Mouse (Mus musculus) T-helper 17 cell (primary cell): Measurements from ENCODE around the gene Slc25a16.

ENCODE experiments used
- in situ Hi-C, 2 experiments: fragments of 300-600 bp; cut with MboI, MseI; formaldehyde crosslinking; loops; 1 replicate in 1 of 2; 2 replicates in 1 of 2; pipeline ENCODE4 v1.15.1; 2025; ENCODE audit warnings: high pct_unique_total_duplicates in 2 of 2

The Slc25a16 gene

DNA sequence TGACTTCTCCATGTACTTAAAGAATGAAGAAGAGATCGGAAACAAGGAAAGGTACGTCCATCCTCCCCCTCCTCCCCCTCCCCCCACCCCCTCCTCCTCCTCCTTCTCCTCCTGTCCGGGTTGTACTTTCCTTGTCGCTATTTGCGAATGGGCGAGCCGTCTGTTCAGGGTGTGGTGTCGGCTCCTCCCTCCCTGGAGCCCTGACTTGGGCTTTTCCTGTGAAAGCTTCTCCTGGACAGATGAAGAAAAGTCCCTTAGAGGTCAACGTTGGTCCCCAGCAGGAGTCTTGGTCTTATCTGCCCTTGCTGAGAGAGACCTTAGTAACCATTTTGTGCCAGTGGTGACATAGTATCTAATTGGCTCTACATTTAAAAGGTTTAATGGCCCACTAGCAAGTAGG is 73.6 kb downstream of the Slc25a16 start:
- in situ Hi-C loops, result no loop called here
